Mouse (Mus musculus): ENCODE measurements around the gene Hoxd13. TPM values are rescaled to one million over a fixed set of nuclear protein-coding genes. Genes with fewer than 3 reads are reported as not detected.

Hoxd13 gene
- total and polyA plus RNA-seq, 2 experiments from 2014 or later: not detected

DNA sequence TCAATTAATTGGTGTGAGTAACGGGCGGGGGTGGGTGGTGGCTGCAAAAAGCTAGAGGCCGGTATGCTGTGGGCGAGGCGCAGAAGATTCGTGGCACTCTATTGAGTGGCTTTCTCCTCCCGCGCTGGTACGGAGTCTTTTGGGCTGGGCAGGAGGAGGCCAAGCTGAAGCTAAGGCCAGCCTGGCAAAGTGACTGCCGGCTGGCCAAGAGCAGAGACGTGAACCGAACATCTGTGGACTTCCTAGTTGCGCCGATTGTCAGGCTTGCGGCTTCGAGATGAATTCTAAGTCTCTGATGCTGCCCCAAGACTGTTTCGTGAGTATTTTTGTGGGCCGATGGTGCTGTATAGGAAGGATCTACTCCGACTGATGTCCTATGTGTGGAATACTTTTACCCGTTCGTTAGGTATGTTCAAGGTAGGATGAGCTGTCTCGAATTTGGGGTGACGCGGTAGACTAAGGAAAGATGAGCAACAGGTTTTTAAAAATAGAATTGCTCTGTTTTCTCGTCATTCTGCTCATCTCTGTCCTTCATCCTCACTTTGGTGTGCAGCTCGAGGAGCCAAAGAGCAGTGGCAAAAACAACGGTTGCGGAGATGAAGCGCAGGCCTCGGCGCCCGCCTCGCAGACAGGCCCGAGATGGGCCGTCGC is 794 bp upstream of the Hoxd13 start:
- WGBS: 2% methylated on average over 35 of the region's 36 CpGs
- Histone ChIP-seq H3K9ac (replicated peaks; ENCODE audit: low read length, poor library complexity, severe bottlenecking) (no peak overlapping the region), H3K9me3 (ENCODE audit: low read length) (no peaks in the 10 kb centered on the region), H3K4me1 (ENCODE audit: insufficient read depth, low read length) (peaks cover 3% of the 10 kb centered on the region; the same call in 1 of the 2 replicates), H3K4me2 (ENCODE audit: low read depth, low read length, poor library complexity, severe bottlenecking) (no peak overlapping the region), H3K27me3 (ENCODE audit: insufficient read depth, low read length) (peaks cover 89% of the 10 kb centered on the region), H3K27ac (ENCODE audit: low read depth, low read length) (no peak overlapping the region), H3K4me3 (ENCODE audit: low read depth, low read length) (no peak overlapping the region), H3K36me3 (ENCODE audit: insufficient read depth, low read length) (no peaks in the 10 kb centered on the region)
- TF ChIP-seq CTCF (IDR thresholded peaks at IDR 0.05): no peak
- ATAC-seq (ENCODE audit: low FRiP score) (no peak), DNase-seq (ENCODE audit: low spot score) (no peak)

GRCm38 (mm10) chr2:74668370-74669229 is 490 bp downstream of the Hoxd13 start:
- Histone ChIP-seq H3K36me3 (ENCODE audit: insufficient read depth, low read length) (no peaks in the 10 kb centered on the region), H3K4me2 (ENCODE audit: low read depth, low read length, poor library complexity, severe bottlenecking) (peak overlapping the region; percentile 26), H3K27ac (ENCODE audit: low read depth, low read length) (no peak overlapping the region), H3K4me1 (ENCODE audit: insufficient read depth, low read length) (peaks cover 3% of the 10 kb centered on the region; the same call in 1 of the 2 replicates), H3K4me3 (ENCODE audit: low read depth, low read length) (peak overlapping the region; percentile 9; the same call in 1 of the 2 replicates), H3K9ac (replicated peaks; ENCODE audit: low read length, poor library complexity, severe bottlenecking) (no peak overlapping the region), H3K9me3 (ENCODE audit: low read length) (no peaks in the 10 kb centered on the region), H3K27me3 (ENCODE audit: insufficient read depth, low read length) (peaks cover 88% of the 10 kb centered on the region)
- WGBS: under 1% methylated on average over 71 of the region's 74 CpGs
- DNase-seq (ENCODE audit: low spot score) (no peak), ATAC-seq (ENCODE audit: low FRiP score) (no peak)
- TF ChIP-seq CTCF (IDR thresholded peaks at IDR 0.05): no peak

DNA sequence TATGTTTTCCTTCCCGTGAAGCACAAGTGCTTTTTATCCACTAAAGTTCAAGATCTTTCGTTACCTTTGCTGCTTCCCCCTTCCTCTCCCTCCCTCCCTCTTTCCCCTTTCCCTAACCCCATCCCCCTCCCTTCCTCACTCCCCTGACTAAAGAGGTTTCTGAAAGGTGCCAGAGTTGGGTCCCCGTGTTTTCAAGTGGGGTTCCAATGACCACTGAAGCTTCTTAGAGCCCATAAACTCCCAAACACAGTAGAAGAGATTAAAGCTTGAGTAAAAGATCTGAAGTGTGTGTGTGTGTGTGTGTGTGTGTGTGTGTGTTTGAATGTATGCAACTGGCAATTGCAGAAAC is 1.1 kb downstream of the Hoxd13 start:
- Histone ChIP-seq H3K27me3 (ENCODE audit: insufficient read depth, low read length) (peaks cover 88% of the 10 kb centered on the region), H3K9me3 (ENCODE audit: low read length) (no peaks in the 10 kb centered on the region), H3K9ac (replicated peaks; ENCODE audit: low read length, poor library complexity, severe bottlenecking) (no peak overlapping the region), H3K4me3 (ENCODE audit: low read depth, low read length) (no peak overlapping the region), H3K27ac (ENCODE audit: low read depth, low read length) (no peak overlapping the region), H3K4me2 (ENCODE audit: low read depth, low read length, poor library complexity, severe bottlenecking) (no peak overlapping the region), H3K36me3 (ENCODE audit: insufficient read depth, low read length) (no peaks in the 10 kb centered on the region), H3K4me1 (ENCODE audit: insufficient read depth, low read length) (peaks cover 3% of the 10 kb centered on the region; the same call in 1 of the 2 replicates)
- DNase-seq (ENCODE audit: low spot score): no peak
- WGBS: 0% methylated on average over 3 of the region's 3 CpGs
- no peak for TF ChIP-seq CTCF (IDR thresholded peaks at IDR 0.05)
- no peak for ATAC-seq (ENCODE audit: low FRiP score)

DNA sequence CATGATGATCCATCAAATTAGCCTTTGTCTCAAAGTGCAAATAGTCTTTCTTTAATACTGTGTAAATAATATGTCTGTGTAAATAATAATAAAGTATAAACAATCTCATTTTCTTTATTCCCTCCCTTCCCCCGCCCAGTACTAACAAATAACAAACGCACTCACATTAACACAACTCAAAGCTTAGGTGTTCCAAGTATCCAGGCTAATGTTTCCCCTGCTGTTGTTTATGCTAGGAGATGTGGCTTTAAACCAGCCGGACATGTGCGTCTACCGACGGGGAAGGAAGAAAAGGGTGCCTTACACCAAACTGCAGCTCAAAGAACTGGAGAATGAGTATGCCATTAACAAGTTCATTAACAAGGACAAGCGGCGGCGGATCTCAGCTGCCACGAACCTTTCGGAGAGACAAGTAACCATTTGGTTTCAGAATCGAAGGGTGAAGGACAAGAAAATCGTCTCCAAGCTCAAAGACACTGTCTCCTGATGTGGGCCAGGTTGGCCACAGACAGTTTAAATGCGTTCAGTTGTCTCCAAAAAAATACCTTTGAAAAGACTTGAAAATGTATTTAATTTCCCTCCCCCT is 1.6 kb downstream of the Hoxd13 start:
- Histone ChIP-seq H3K27ac (ENCODE audit: low read depth, low read length) (no peak overlapping the region), H3K9ac (replicated peaks; ENCODE audit: low read length, poor library complexity, severe bottlenecking) (no peak overlapping the region), H3K4me1 (ENCODE audit: insufficient read depth, low read length) (peaks cover 3% of the 10 kb centered on the region; the same call in 1 of the 2 replicates), H3K4me2 (ENCODE audit: low read depth, low read length, poor library complexity, severe bottlenecking) (no peak overlapping the region), H3K36me3 (ENCODE audit: insufficient read depth, low read length) (no peaks in the 10 kb centered on the region), H3K27me3 (ENCODE audit: insufficient read depth, low read length) (peaks cover 88% of the 10 kb centered on the region), H3K9me3 (ENCODE audit: low read length) (no peaks in the 10 kb centered on the region), H3K4me3 (ENCODE audit: low read depth, low read length) (no peak overlapping the region)
- DNase-seq (ENCODE audit: low spot score): no peak
- no peak for TF ChIP-seq CTCF (IDR thresholded peaks at IDR 0.05)
- ATAC-seq (ENCODE audit: low FRiP score): no peak
- WGBS: 3% methylated on average over 14 of the region's 14 CpGs

DNA sequence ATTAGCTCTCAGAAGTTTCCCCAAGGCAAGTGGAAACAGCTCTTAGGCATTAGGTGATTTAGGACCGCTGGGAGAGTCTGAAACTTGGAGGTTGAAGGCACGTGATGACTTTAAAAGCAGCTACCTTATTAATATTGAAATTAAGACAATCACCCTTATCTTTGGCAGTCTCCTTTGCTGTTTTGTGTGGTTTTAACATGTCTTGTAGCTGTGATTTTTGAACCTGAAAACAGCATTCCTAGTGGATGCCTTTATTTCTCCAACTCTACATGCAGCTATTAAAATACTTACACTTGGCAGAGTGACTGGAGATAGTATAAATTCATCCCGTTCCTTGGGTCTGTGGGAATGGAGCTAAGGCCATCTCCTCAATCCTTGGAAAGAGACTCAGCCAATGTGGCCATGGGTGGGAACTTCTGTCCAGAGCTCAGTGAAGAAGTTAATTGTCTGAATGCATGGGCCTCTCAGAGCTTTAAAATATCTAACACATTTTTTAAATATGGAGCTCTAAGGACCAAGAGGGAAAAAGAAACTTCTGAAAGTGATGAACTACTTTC is 2.6 kb downstream of the Hoxd13 start:
- no peaks in the 10 kb centered on the region for H3K9me3 ChIP-seq (ENCODE audit: low read length)
- ATAC-seq (ENCODE audit: low FRiP score): no peak
- 5% methylated on average over 3 of the region's 3 CpGs for WGBS

More for the DNA sequence above, 2.6 kb downstream of the Hoxd13 start:
- H3K4me3 ChIP-seq (ENCODE audit: low read depth, low read length): no peak overlapping the region
- H3K36me3 ChIP-seq (ENCODE audit: insufficient read depth, low read length): no peaks in the 10 kb centered on the region
- TF ChIP-seq CTCF (IDR thresholded peaks at IDR 0.05): no peak
- H3K27me3 ChIP-seq (ENCODE audit: insufficient read depth, low read length): peaks cover 88% of the 10 kb centered on the region
- DNase-seq (ENCODE audit: low spot score): no peak
- H3K4me1 ChIP-seq (ENCODE audit: insufficient read depth, low read length): peaks cover 3% of the 10 kb centered on the region; the same call in 1 of the 2 replicates
- H3K4me2 ChIP-seq (ENCODE audit: low read depth, low read length, poor library complexity, severe bottlenecking): no peak overlapping the region
- H3K9ac ChIP-seq (replicated peaks; ENCODE audit: low read length, poor library complexity, severe bottlenecking): no peak overlapping the region
- no peak overlapping the region for H3K27ac ChIP-seq (ENCODE audit: low read depth, low read length)
